Mouse (Mus musculus) hindbrain, embryonic 16.5 days (tissue): ENCODE data around the gene Rab40c. TPM values are rescaled to one million over a fixed set of nuclear protein-coding genes. Genes with fewer than 3 reads are reported as not detected.

Experiments used
- ATAC-seq: fragments of 200-750 bp; cut with Nextera tagmentation; 2 replicates; pipeline ENCODE4 v1.8.0; 2017; ENCODE audit warnings: moderate TSS enrichment, moderate library complexity
- H3K27ac ChIP-seq: fragments of 300-500 bp; sonication (generic); 2 replicates; pipeline ENCODE4 v1.5.1; 2014; ENCODE audit warnings: low read depth, mild to moderate bottlenecking, control low read depth, low read length, moderate library complexity
- H3K27me3 ChIP-seq: fragments of 300-500 bp; sonication (generic); replicated peaks from 2 replicates; pipeline ENCODE4 v1.6.1; 2014; ENCODE audit warnings: low read length; ENCODE audit not compliant: control insufficient read depth, insufficient read depth
- H3K36me3 ChIP-seq: fragments of 300-500 bp; sonication (generic); 2 replicates; pipeline ENCODE4 v1.6.1; 2014; ENCODE audit warnings: mild to moderate bottlenecking, low read length, moderate library complexity, mixed read lengths; ENCODE audit not compliant: control insufficient read depth, insufficient read depth
- H3K4me1 ChIP-seq: fragments of 300-500 bp; sonication (generic); 2 replicates; pipeline ENCODE4 v1.6.1; 2014; ENCODE audit warnings: low read depth, low read length; ENCODE audit not compliant: control insufficient read depth, insufficient read depth
- H3K4me2 ChIP-seq: fragments of 300-500 bp; sonication (generic); 2 replicates; pipeline ENCODE4 v1.6.1; 2014; ENCODE audit warnings: mild to moderate bottlenecking, low read length, control low read depth, moderate library complexity
- H3K4me3 ChIP-seq: fragments of 300-500 bp; sonication (generic); 2 replicates; pipeline ENCODE4 v1.5.1; 2014; ENCODE audit warnings: mild to moderate bottlenecking, low read length, control low read depth, moderate library complexity
- H3K9ac ChIP-seq: fragments of 300-500 bp; sonication (generic); 2 replicates; pipeline ENCODE4 v1.6.1; 2014; ENCODE audit warnings: low read depth, mild to moderate bottlenecking, control low read depth, low read length, moderate library complexity
- H3K9me3 ChIP-seq: fragments of 300-500 bp; sonication (generic); 2 replicates; pipeline ENCODE4 v1.6.1; 2014; ENCODE audit warnings: mild to moderate bottlenecking, low read length, moderate library complexity; ENCODE audit not compliant: control insufficient read depth
- WGBS: fragments of 180-500 bp; shearing (Covaris S2); extraction: QIAGEN DNeasy Blood & Tissue Kit; methylation state at CpG from one replicate; pipeline ENCODE4 v1.1.7; 2014; 5-methylcytosine and 5-hydroxymethylcytosine counted together
- polyA plus RNA-seq: library from polyadenylated mRNA; unstranded; fragments of >200 nt; fragmentation: Nextera tagmentation; extraction: Ambion mirVana; gene quantifications from 2 replicates; pipeline ENCODE4 v1.2.1, GENCODE M21; 2015

The Rab40c gene
- 49.5 and 50.8 TPM in 2 replicates for polyA plus RNA-seq

DNA sequence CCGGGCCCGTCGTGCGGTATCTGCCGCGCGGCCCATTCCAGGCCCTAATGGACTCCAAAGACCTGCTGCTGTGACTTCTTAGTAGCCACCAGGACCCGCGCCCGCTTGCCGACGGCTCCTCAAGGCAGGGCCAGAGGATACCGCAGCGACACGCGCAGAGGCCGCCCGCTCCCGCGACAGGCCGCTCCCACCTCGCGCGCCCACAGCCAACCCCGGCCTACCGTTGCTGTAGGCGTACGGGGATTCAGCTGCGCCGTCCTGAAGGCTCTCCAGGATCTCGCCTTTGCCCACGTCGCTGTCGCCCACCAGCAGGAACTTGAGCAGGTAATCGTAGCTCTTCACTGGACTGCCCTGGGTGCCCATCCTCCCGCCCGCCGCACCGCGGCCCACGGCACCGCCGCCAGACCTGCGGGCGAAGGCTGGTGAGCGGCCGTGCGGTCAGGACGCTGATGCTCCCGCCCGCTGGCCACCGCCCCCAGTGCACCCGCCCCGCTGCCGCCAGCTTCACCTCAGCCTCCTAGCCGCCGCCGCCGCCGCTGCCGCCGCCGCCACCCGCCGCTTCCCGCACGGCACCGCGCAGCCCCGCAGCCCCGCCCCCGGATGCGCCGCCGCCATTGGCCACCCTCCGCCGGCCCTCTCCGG lies at the start of gene Rab40c:
TSS of gene Rab40c (minus strand) at position 584 of the 642 bp plus-strand sequence.
- Histone ChIP-seq H3K27me3 (no peaks in the 10 kb centered on the region), H3K4me3 (peak within 1 kb of the TSS; percentile 95), H3K27ac (peak within 1 kb of the TSS; percentile 97), H3K4me1 (peaks cover 15% of the 10 kb centered on the region), H3K9me3 (no peaks in the 10 kb centered on the region), H3K36me3 (no peaks in the 10 kb centered on the region), H3K9ac (peak within 1 kb of the TSS; percentile 91), H3K4me2 (peak within 1 kb of the TSS; percentile 87)
- under 1% methylated on average over 54 of the region's 78 CpGs for WGBS
- no peak; the same call in 1 of the 2 replicates for ATAC-seq

DNA sequence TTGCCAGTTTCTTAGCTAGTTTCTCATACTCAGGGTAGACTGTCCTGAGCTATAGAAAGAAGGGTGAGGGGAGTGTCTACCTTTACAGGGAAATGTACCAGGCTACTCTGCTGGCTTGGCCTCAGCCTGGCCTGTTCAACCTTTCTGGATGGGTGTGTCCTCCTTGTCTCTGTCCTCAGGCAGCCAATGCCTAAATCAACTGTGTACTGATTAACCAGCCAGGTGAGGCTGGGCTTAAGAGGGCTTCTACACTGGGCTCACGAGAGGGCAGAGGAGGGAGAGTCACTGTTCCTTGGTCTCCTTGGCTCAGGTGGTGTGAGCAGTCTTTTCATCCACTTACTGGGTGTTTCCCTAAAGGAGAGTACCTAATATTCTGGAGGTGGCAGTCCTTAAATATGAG lies 48.6 kb upstream of the Rab40c start:
- Histone ChIP-seq H3K36me3 (peaks cover 5% of the 10 kb centered on the region), H3K9me3 (no peaks in the 10 kb centered on the region), H3K4me2 (no peak overlapping the region), H3K9ac (0 out of 2 replicates have a peak overlapping the region, but pooled peaks have one; percentile 31), H3K4me1 (peaks cover 4% of the 10 kb centered on the region; the same call in 1 of the 2 replicates), H3K27me3 (no peaks in the 10 kb centered on the region), H3K27ac (no peak overlapping the region), H3K4me3 (no peak overlapping the region)
- WGBS, result 93% methylated on average over 1 of the region's 1 CpGs
- no peak for ATAC-seq

DNA sequence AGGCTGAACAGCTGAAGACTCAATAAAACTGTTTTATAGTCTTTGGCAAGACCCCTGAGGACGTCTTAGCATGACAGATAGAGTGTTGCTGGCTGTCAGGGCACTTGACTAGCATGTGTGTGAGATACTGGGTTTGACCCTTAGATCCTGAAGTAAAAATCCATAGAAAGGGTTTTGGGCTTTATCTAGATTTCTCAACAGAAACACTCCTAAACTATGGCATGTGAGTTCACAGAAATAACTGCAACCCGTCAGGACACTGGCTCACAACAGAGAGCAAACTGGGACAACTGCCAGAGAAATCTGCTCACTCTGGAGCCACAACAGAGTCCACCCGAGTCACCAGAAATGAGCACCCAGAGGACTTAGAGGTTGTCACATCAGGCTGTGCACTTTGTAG lies 48.1 kb upstream of the Rab40c start:
- Histone ChIP-seq H3K9ac (no peak overlapping the region), H3K4me1 (peaks cover 4% of the 10 kb centered on the region; the same call in 1 of the 2 replicates), H3K27ac (no peak overlapping the region), H3K9me3 (no peaks in the 10 kb centered on the region), H3K4me3 (no peak overlapping the region), H3K4me2 (no peak overlapping the region), H3K27me3 (no peaks in the 10 kb centered on the region), H3K36me3 (peaks cover 5% of the 10 kb centered on the region)
- no peak for ATAC-seq
- 52% methylated on average over 3 of the region's 3 CpGs for WGBS

DNA sequence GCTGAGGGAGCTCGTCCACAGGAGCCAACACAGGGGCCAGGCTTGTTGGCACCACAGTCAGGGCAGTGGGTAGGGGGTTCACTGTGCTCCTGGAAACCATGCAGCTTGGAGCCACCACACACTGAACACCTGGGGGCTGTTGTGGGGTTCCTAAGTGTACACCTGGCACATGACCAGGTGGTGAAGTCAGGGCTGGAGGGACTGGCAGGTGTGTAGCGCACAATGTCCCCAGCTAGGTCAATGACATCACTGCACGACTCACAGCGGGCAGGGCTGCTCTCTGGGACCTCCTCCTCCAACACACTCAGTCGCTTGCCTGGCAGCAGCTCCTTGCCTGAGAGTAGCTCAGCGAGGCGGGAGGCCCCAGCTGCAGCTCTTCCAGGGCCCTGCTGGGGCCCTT lies 44.7 kb upstream of the Rab40c start:
- no peak overlapping the region for H3K9ac ChIP-seq
- ATAC-seq, result no peak
- no peak overlapping the region for H3K4me3 ChIP-seq
- H3K4me2 ChIP-seq, result no peak overlapping the region
- no peaks in the 10 kb centered on the region for H3K9me3 ChIP-seq
- no peaks in the 10 kb centered on the region for H3K27me3 ChIP-seq
- peaks cover 4% of the 10 kb centered on the region; the same call in 1 of the 2 replicates for H3K4me1 ChIP-seq
- H3K27ac ChIP-seq, result no peak overlapping the region
- H3K36me3 ChIP-seq, result peaks cover 12% of the 10 kb centered on the region
- WGBS, result 82% methylated on average over 7 of the region's 7 CpGs

DNA sequence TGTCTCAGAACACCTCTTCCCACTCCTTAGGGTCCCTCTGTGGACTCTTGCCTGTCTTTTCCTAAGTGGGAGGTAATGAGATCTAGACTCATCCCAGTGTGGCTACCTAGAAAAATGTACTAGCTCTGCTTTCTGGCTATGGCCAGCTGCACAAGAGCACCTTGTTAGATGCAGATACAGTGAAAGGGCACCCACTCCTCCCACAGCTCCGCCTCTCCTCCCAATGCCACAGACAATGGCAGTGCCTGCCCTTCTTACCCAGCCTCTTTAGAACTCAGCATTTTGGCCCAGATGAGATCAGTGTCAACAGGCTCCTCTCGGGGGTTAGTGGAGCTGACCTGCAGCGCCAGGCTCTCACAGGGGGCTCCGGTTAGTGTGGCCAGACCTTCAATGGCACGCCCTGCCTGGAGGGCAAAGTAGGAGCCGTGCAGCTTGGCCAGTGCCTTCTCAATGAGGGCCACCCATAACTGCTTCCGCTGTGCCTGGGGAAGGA lies 42.9 kb upstream of the Rab40c start:
- Histone ChIP-seq H3K9ac (no peak overlapping the region), H3K4me2 (no peak overlapping the region), H3K36me3 (peaks cover 17% of the 10 kb centered on the region), H3K4me3 (no peak overlapping the region), H3K27me3 (no peaks in the 10 kb centered on the region), H3K27ac (no peak overlapping the region), H3K9me3 (no peaks in the 10 kb centered on the region), H3K4me1 (no peaks in the 10 kb centered on the region)
- whole genome bisulfite sequencing, result 89% methylated on average over 7 of the region's 7 CpGs
- no peak for ATAC-seq

DNA sequence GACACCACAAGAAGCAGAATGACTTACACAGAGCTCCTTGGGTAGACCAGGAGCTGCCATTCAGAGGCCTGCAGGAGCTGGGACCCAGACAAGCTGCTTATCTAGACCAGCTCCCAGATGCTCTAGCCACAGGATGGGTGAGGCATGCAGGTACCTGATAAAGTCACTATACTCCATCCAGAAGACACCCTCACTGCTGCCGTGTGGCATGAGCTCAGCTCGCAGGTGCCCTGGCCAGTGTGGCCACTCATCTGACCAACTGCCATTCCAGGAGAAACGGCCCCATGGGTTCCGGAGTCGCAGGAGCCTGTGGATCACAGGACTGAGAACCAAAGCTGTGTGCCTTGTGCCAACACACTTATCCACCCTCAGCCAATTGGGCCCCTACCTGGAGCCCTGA lies 42.0 kb upstream of the Rab40c start:
- peaks cover 19% of the 10 kb centered on the region for H3K36me3 ChIP-seq
- H3K27me3 ChIP-seq, result no peaks in the 10 kb centered on the region
- H3K9me3 ChIP-seq, result no peaks in the 10 kb centered on the region
- 95% methylated on average over 5 of the region's 5 CpGs for WGBS
- H3K4me1 ChIP-seq, result no peaks in the 10 kb centered on the region; the same call in 1 of the 2 replicates
- no peak for ATAC-seq
- H3K9ac ChIP-seq, result no peak overlapping the region
- H3K27ac ChIP-seq, result no peak overlapping the region
- no peak overlapping the region for H3K4me3 ChIP-seq
- no peak overlapping the region for H3K4me2 ChIP-seq

DNA sequence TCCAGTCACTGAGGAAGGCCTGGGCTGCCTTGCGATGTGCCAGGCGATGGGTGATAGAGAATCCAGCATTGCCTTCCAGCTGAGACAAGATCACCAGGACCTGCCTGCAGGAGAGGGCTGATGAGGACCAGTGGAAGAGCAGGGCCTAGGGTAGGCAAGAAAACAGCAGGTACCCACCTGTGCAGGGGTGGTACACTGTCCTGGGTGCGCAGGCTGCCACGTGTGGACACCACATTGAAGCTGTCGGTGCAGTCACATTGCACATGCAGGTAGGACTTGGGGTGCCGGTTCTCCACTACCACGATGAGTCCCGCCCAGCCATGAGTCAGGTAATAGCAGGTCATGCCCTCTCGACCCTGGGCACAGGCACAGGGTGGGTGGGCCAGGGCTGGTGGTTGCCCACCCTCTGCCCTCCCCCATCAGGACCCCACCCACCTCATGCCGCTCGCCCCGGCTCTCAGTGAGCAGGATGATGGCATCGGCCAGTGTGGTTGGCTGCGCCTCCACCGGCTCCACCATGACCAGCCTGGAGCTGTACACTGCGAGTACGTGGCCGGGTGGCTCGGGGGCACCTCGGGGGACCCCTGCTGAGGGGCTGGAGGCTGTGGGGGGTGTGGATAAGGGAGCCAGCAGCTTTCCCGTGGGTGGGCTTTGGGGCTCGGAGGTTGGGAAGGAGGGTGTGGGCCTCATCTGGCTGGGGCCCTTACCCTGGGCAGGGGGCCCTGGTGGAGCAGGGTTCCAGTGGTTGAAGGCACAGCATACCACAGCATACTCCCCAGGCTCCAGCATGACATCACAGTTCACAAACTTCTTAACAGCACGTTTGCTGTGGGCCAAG lies 40.3 kb upstream of the Rab40c start:
- H3K27ac ChIP-seq, result no peak overlapping the region
- no peak overlapping the region for H3K4me3 ChIP-seq
- no peaks in the 10 kb centered on the region for H3K27me3 ChIP-seq
- H3K4me2 ChIP-seq, result no peak overlapping the region
- H3K9ac ChIP-seq, result no peak overlapping the region
- ATAC-seq, result no peak
- 91% methylated on average over 22 of the region's 23 CpGs for WGBS
- peaks cover 19% of the 10 kb centered on the region for H3K36me3 ChIP-seq
- H3K4me1 ChIP-seq, result no peaks in the 10 kb centered on the region; the same call in 1 of the 2 replicates
- H3K9me3 ChIP-seq, result no peaks in the 10 kb centered on the region

DNA sequence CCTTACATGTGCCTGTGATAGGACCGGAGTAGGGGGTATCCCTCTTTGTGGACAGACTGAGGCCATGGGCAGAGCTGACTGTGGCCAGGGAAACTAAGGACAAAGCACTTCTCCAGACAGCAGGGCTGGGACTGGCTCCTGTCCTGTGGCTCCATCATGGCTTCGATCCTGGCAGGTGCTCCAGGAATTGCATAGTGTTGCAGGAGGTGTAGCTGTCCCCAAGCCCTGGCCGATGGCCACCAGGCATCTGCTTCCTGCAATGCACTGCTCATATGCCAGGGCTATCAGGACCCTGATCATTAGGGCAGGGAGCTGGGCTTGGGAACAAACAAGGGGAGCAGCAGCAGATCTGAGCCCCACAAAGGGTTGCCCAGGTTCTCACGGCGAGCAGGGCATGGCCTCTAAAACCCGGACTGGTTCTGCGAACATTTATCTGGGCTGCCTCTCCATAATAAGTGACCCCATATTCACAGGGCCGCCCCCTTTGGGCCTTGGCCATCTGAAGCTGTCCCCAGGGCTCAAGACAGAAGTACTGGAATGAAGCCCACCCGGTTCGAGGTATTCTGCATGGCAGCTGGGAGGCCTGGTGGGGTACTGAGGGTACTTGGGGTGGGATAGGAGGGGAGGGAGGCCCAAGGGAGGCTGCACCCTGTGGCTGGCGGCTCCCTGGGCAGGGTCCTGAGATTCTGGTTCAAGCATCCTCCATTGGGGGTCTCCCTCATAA lies 39.4 kb upstream of the Rab40c start:
- no peak overlapping the region for H3K4me2 ChIP-seq
- no peak for ATAC-seq
- H3K9me3 ChIP-seq, result no peaks in the 10 kb centered on the region
- H3K4me3 ChIP-seq, result no peak overlapping the region
- H3K4me1 ChIP-seq, result no peaks in the 10 kb centered on the region; the same call in 1 of the 2 replicates
- H3K27ac ChIP-seq, result peak overlapping the region; percentile 12; the same call in 1 of the 2 replicates
- WGBS, result 92% methylated on average over 11 of the region's 11 CpGs
- H3K27me3 ChIP-seq, result no peaks in the 10 kb centered on the region; the same call in 1 of the 2 replicates
- peaks cover 14% of the 10 kb centered on the region for H3K36me3 ChIP-seq
- no peak overlapping the region for H3K9ac ChIP-seq
